Mouse (Mus musculus) E14TG2a.4 (cell line): ENCODE results near the gene Copb1.

ENCODE experiments used
- CTCF ChIP-seq: conservative IDR thresholded peaks from 2 replicates; pipeline ENCODE4 v1.5.1; 2014; ENCODE audit warnings: low read length
- NANOG ChIP-seq: IDR thresholded peaks from 2 replicates; pipeline ENCODE4 v1.6.1; 2014; ENCODE audit warnings: borderline replicate concordance, low read length, mixed read lengths
- POU5F1 ChIP-seq: IDR thresholded peaks from 2 replicates; pipeline ENCODE4 v1.6.1; 2014; ENCODE audit warnings: low read length, borderline replicate concordance

- TF ChIP-seq CTCF, result no peak
- no peak for TF ChIP-seq POU5F1
- TF ChIP-seq NANOG, result no peak
Measured at GRCm38 (mm10) chr7:114292501-114292971, 38.0 kb upstream of the Copb1 start.
